Mouse (Mus musculus) embryonic facial prominence, embryonic 15.5 days (tissue): ENCODE data around the gene Rtl1. TPM values are rescaled to one million over a fixed set of nuclear protein-coding genes. Genes with fewer than 3 reads are reported as not detected.

Source experiments
- ATAC-seq: fragments of 200-750 bp; cut with Nextera tagmentation; 2 replicates; pipeline ENCODE4 v1.8.0; 2017; ENCODE audit warnings: low read depth, moderate TSS enrichment; ENCODE audit not compliant: insufficient number of reproducible peaks, low FRiP score, low TSS enrichment
- H3K27ac ChIP-seq: fragments of 300-500 bp; sonication (generic); replicated peaks from 2 replicates; pipeline ENCODE4 v1.5.1; 2015; ENCODE audit warnings: mild to moderate bottlenecking, inconsistent platforms
- H3K27me3 ChIP-seq: fragments of 300-500 bp; sonication (generic); 2 replicates; pipeline ENCODE4 v1.6.1; 2015; ENCODE audit warnings: inconsistent platforms
- H3K36me3 ChIP-seq: fragments of 300-500 bp; sonication (generic); 2 replicates; pipeline ENCODE4 v1.6.1; 2015; ENCODE audit warnings: mild to moderate bottlenecking, inconsistent platforms
- H3K4me1 ChIP-seq: fragments of 300-500 bp; sonication (generic); 2 replicates; pipeline ENCODE4 v1.6.1; 2015; ENCODE audit warnings: inconsistent platforms
- H3K4me2 ChIP-seq: fragments of 300-500 bp; sonication (generic); replicated peaks from 2 replicates; pipeline ENCODE4 v1.6.1; 2015; ENCODE audit warnings: mild to moderate bottlenecking, inconsistent platforms
- H3K4me3 ChIP-seq: fragments of 300-500 bp; sonication (generic); replicated peaks from 2 replicates; pipeline ENCODE4 v1.5.1; 2015; ENCODE audit warnings: mild to moderate bottlenecking, inconsistent platforms
- H3K9ac ChIP-seq: fragments of 300-500 bp; sonication (generic); 2 replicates; pipeline ENCODE4 v1.6.1; 2015; ENCODE audit warnings: inconsistent platforms
- H3K9me3 ChIP-seq: fragments of 300-500 bp; sonication (generic); replicated peaks from 2 replicates; pipeline ENCODE4 v1.6.1; 2016; ENCODE audit warnings: inconsistent platforms
- WGBS: fragments of 180-500 bp; shearing (Covaris S2); methylation state at CpG from one replicate; pipeline ENCODE4 v1.1.7; 2015; 5-methylcytosine and 5-hydroxymethylcytosine counted together
- polyA plus RNA-seq: library from polyadenylated mRNA; unstranded; fragments of >200 nt; fragmentation: Nextera tagmentation; extraction: Ambion mirVana; gene quantifications from 2 replicates; pipeline ENCODE4 v1.2.1, GENCODE M21; 2015

Gene Rtl1
- 3.6 TPM in 2 replicates for polyA plus RNA-seq

DNA sequence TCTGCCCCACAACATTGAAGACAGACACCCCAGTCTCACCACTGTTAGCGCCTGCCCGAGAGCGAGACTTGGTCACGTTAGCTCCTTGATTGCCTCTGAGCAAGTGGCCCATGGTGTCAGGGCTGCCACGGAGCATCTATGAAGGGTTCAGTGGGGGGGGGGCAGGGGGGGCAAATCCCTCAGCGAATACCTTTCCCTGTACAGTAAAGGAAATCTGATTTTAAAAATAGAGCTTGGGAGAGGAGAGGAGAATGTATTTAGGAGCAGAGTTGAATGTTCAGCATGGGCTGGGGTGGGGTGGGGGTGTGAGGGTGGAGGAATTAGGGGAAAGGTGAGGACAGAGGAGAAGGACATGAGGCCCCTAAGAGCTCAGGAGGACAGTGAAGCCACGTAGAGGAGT, at the start of gene Rtl1:
Rtl1 (minus strand) TSS at position 101 of the 400 bp plus-strand sequence.
- Histone ChIP-seq H3K27ac (peak within 1 kb of the TSS; percentile 65; the same call in 1 of the 2 replicates), H3K4me3 (no peak within 1 kb of the TSS), H3K4me1 (peaks cover 24% of the 10 kb centered on the region), H3K9me3 (no peaks in the 10 kb centered on the region), H3K36me3 (peaks cover 23% of the 10 kb centered on the region; the same call in 1 of the 2 replicates), H3K4me2 (no peak within 1 kb of the TSS), H3K9ac (no peak within 1 kb of the TSS), H3K27me3 (no peaks in the 10 kb centered on the region)
- 86% methylated on average over 7 of the region's 7 CpGs for WGBS
- no peak for ATAC-seq

DNA sequence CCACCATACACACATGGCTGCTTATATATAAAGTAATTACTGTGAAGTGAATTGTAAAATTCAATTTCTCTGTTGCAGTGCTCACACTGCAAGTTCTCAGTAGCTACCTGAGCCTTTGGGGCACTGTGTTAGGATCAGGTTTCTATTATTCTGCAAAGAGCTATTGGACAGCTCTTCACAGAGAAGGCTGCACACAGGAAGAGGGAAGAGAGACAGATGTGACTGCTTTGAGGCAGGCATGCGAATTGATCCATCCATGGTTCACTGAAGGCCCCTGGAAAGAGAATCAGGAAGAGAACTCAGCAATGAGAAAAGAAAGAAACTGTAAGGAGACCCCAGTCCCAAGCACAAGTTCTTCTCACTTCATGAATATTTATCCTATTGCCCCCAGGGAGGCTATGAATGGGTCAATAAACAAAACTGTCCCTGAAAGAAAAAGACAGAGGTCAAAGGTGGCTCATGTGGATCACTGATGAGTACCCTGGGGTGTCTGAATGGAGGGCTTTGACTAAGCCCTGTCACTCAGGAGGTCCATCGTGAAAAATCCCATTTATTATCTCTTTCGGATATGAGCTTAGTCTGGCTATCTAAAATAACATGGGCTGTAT, 40.5 kb upstream of the Rtl1 start:
- WGBS, result 47% methylated on average over 3 of the region's 3 CpGs
- H3K9me3 ChIP-seq, result no peaks in the 10 kb centered on the region
- no peak overlapping the region for H3K9ac ChIP-seq
- H3K27ac ChIP-seq, result no peak overlapping the region
- H3K4me1 ChIP-seq, result no peaks in the 10 kb centered on the region
- H3K4me3 ChIP-seq, result no peak overlapping the region
- no peak overlapping the region for H3K4me2 ChIP-seq
- ATAC-seq, result no peak
- 0 out of 2 replicates have a peak, but pooled peaks cover 2% of the 10 kb centered on the region for H3K36me3 ChIP-seq
- H3K27me3 ChIP-seq, result no peaks in the 10 kb centered on the region

DNA sequence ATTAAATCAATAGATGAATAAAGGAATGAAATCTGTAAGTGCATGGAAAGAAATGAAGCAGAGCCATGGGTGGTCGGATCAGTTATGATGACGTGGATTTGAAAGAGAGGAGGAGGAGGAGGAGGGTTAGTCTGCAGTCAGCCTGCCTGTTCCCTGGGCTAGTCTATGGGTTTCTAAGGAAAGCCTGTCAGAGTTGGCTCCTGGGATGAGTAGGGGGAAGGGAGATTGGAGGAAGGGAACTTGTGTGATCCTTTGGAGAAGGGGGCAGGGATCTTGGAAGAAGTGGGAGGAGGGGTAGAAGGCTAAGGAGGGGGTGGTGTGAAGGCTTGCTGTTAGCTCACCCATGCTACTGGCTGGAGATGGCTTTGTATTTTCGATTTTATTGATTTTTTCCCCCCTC, 31.9 kb upstream of the Rtl1 start:
- Histone ChIP-seq H3K4me2 (no peak overlapping the region), H3K9ac (no peak overlapping the region), H3K36me3 (0 out of 2 replicates have a peak, but pooled peaks cover 2% of the 10 kb centered on the region), H3K4me3 (no peak overlapping the region), H3K27me3 (no peaks in the 10 kb centered on the region), H3K9me3 (no peaks in the 10 kb centered on the region), H3K4me1 (no peaks in the 10 kb centered on the region), H3K27ac (no peak overlapping the region)
- WGBS, result 60% methylated on average over 3 of the region's 3 CpGs
- ATAC-seq, result no peak

DNA sequence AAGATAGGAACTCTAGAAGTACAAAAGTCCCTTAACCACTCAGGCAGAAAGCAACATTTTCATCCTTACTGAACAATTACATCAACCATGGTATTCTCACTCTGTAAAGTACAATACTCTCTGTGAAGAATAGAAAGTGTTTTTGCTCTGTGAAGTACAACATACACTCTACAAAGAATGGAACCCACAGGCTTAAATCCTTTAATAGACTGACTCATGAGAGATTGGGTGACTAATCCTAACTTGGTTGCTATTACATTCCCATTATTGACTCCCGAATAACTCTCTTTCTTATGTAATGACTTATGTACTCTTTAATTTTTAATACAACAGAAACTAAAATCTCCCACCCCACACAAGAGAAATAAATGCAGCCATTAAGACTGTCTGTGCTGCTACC, 28.8 kb upstream of the Rtl1 start:
- WGBS, result 77% methylated on average over 1 of the region's 1 CpGs
- no peak for ATAC-seq
- no peak overlapping the region for H3K4me3 ChIP-seq
- peaks cover 7% of the 10 kb centered on the region; the same call in 1 of the 2 replicates for H3K36me3 ChIP-seq
- no peaks in the 10 kb centered on the region for H3K4me1 ChIP-seq
- no peaks in the 10 kb centered on the region for H3K9me3 ChIP-seq
- no peaks in the 10 kb centered on the region for H3K27me3 ChIP-seq
- H3K27ac ChIP-seq, result no peak overlapping the region
- H3K4me2 ChIP-seq, result no peak overlapping the region
- no peak overlapping the region for H3K9ac ChIP-seq

DNA sequence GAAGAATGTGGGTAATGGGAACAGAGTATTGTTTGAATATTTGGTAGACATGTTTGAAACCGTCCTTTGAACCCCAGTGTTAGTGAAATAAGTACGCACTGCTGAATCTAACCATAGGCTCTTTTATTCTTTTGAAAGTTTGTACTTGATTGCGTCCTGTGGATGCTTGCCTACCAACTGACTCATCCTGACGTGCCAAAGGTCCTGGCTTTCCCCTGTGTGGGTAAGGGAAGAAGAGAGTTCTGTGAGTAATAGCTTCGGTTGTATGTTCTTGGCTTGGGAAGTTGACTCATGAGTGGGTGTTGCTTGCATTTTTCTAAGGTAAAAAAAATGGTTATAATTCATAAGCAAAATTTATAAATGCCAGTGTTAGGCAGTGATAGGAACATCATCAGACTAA, 26.8 kb upstream of the Rtl1 start:
- no peak for ATAC-seq
- no peaks in the 10 kb centered on the region for H3K4me1 ChIP-seq
- H3K36me3 ChIP-seq, result peaks cover 7% of the 10 kb centered on the region; the same call in 1 of the 2 replicates
- 79% methylated on average over 5 of the region's 5 CpGs for WGBS
- no peak overlapping the region for H3K9ac ChIP-seq
- H3K9me3 ChIP-seq, result no peaks in the 10 kb centered on the region
- no peak overlapping the region for H3K4me2 ChIP-seq
- H3K27me3 ChIP-seq, result no peaks in the 10 kb centered on the region
- no peak overlapping the region for H3K4me3 ChIP-seq
- H3K27ac ChIP-seq, result no peak overlapping the region

DNA sequence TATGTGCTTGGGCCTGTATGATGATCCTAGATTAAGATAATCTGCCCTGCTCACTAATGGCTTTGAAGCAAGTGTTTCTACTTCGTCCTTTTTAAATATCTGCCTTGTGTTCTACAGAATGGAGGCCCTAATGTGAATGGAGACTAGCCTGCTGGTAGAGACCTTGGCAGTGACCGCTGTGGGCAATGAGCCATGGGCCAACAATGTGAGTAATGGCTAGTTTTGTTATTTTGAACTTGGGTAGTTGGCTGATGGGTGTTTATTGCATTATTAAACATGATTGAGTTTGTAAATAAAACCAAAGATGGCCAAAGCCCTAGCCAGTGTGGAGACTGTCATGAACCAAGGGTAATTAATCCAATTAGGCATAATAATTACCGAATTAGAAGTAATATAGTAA, 20.1 kb upstream of the Rtl1 start:
- no peaks in the 10 kb centered on the region for H3K4me1 ChIP-seq
- WGBS, result 86% methylated on average over 3 of the region's 3 CpGs

DNA sequence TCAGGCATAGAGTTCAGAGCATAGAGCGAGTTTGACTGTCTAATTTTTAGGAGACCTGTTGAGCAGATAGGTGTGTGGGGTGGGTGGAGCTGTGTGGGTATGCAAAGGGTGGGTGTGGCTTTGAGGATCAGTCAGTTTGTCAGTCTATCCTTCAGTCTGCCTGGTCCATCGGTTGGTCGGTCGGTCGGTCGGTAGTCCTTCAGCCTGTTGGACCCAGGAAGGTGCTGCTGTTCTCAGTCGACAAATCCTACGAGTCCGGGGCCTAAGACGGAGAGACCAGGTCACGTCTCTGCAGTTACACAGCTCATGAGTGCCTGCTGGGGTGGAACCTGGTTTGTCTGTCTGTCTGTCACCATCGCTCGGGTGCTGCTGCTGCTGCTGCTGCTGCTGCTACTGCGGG, 17.9 kb upstream of the Rtl1 start:
- no peak overlapping the region for H3K9ac ChIP-seq
- H3K9me3 ChIP-seq, result no peaks in the 10 kb centered on the region
- no peak for ATAC-seq
- H3K36me3 ChIP-seq, result peaks cover 21% of the 10 kb centered on the region; the same call in 1 of the 2 replicates
- H3K4me1 ChIP-seq, result no peaks in the 10 kb centered on the region
- H3K27me3 ChIP-seq, result peaks cover 8% of the 10 kb centered on the region
- H3K4me3 ChIP-seq, result no peak overlapping the region
- no peak overlapping the region for H3K27ac ChIP-seq
- no peak overlapping the region for H3K4me2 ChIP-seq
- 82% methylated on average over 14 of the region's 14 CpGs for WGBS

More for the DNA sequence above, 20.1 kb upstream of the Rtl1 start:
- Histone ChIP-seq H3K27ac (no peak overlapping the region), H3K9me3 (no peaks in the 10 kb centered on the region), H3K4me2 (no peak overlapping the region), H3K36me3 (peaks cover 17% of the 10 kb centered on the region; the same call in 1 of the 2 replicates), H3K9ac (no peak overlapping the region), H3K27me3 (no peaks in the 10 kb centered on the region), H3K4me3 (no peak overlapping the region)
- ATAC-seq, result no peak

DNA sequence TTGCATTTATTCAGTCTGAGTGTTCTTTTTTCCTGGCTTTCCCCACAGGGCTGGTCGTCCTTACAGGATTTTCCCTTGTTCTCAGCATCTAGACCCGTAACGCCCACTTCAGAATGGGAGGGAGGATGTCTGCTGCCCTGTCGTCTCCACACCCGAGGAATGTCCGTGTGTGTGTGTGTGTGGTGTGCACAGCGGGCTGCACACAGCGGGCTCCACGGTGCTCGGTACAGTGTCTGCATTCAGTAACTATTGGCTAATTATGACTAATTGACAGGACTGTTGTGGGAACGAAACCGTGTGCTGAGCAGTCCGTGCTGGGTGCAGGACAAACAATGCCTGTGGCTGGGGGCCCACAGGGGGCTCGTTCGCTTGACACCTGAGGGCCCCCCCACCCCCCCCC, 17.0 kb upstream of the Rtl1 start:
- no peak overlapping the region; the same call in 1 of the 2 replicates for H3K4me2 ChIP-seq
- no peak overlapping the region for H3K4me3 ChIP-seq
- peaks cover 14% of the 10 kb centered on the region for H3K27me3 ChIP-seq
- no peak overlapping the region for H3K27ac ChIP-seq
- H3K36me3 ChIP-seq, result peaks cover 26% of the 10 kb centered on the region; the same call in 1 of the 2 replicates
- no peaks in the 10 kb centered on the region for H3K4me1 ChIP-seq
- WGBS, result 36% methylated on average over 15 of the region's 15 CpGs
- no peaks in the 10 kb centered on the region for H3K9me3 ChIP-seq
- ATAC-seq, result no peak
- no peak overlapping the region for H3K9ac ChIP-seq

DNA sequence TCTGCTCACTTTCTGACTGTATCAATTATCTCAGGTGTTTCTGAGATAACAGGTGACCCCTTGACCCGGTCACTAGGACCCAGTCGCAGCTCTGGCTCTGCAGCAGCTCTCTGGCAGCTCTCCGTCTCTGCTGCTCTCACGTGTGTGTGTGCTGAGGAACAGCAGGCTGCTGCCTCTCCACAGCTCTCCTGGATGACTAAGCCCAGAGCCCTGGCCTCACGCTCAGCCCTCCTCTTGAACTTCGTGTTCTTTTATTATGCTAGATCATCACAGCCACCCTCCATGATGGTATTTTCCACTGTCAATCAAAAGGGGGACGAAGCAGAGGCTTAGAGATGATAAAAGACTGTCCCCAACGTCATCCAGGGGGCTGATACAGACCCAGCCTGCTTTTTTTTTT, 15.2 kb upstream of the Rtl1 start:
- Histone ChIP-seq H3K4me3 (no peak overlapping the region), H3K27me3 (peaks cover 17% of the 10 kb centered on the region), H3K9ac (no peak overlapping the region), H3K9me3 (no peaks in the 10 kb centered on the region), H3K4me2 (no peak overlapping the region), H3K36me3 (peaks cover 35% of the 10 kb centered on the region), H3K4me1 (no peaks in the 10 kb centered on the region), H3K27ac (no peak overlapping the region)
- WGBS, result 58% methylated on average over 8 of the region's 8 CpGs
- ATAC-seq, result no peak

DNA sequence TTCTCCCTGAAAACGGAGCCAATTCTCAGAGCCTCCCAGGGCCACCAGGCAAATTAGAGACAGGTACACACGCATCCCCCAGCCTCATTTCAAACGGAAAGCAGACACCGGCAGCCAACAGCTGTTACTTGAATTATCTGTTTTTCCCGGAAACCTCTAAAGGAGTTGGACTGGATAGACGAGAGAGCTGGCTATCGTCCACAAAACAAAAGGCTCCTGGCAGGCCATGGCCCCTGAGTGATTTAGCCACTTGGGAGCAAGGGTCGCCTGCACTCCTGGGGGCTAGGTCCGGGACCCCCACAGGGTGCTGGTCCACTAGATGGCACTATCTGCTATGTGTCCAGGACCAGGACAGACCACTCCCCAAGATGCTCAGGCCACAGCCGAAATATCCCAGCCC, 14.3 kb upstream of the Rtl1 start:
- no peak overlapping the region for H3K9ac ChIP-seq
- H3K4me1 ChIP-seq, result no peaks in the 10 kb centered on the region
- peaks cover 44% of the 10 kb centered on the region for H3K36me3 ChIP-seq
- 0 out of 2 replicates have a peak overlapping the region, but pooled peaks have one; percentile 1 for H3K4me3 ChIP-seq
- 33% methylated on average over 10 of the region's 10 CpGs for WGBS
- H3K9me3 ChIP-seq, result no peaks in the 10 kb centered on the region
- no peak for ATAC-seq
- no peak overlapping the region for H3K27ac ChIP-seq
- no peak overlapping the region for H3K4me2 ChIP-seq
- H3K27me3 ChIP-seq, result peaks cover 17% of the 10 kb centered on the region

DNA sequence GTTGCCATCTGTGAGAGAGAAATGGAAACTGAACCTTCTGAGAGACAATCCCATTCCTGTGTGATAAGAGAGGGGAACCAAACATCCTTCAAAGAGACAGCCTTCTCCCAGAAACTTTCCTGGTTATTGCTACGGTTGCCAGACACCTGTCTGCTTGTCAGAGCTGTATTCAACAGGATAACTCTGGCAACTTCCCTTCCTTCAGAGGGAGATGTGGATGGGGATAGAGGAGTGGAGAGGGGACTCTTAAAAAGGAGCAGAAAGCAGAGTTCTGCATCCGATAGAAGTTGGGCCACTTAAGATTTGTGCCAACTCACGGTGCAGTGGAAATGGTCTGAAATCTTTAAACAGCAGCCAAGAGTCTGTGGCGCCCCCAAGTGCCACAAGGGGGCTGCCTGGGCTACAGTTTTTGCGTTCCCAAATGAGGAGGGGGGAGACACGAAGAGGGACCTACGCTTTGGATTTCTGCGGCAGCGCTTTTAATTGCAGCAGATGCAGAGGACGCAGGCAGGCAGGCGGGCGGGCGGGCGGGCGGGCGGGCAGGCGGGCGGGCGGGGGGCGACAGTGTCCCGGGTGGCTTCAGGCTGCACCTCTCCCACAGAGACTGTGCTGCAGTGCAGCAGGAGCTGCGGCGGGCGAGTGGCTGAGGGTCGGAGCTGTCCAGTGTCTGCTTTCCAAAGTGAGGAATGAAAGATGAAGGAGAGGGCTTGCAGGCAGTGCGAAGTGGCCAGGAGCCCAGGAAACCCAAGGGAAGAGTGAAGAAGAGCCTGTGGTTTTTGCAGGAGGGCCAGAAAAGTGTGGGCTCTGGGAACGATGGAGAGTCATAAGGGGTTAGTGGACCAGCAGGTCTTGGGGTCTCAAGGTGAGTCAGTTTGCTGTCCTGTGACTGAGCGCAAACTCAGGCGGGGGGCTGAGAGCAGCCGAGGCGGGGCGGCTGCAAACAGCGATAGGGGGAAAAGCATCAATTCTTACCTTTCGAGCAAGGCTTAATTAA, 12.6 kb upstream of the Rtl1 start:
- Histone ChIP-seq H3K27ac (no peak overlapping the region; the same call in 1 of the 2 replicates), H3K36me3 (peaks cover 49% of the 10 kb centered on the region), H3K4me1 (no peaks in the 10 kb centered on the region), H3K9ac (no peak overlapping the region), H3K27me3 (peaks cover 17% of the 10 kb centered on the region), H3K4me2 (peak overlapping the region; percentile 25), H3K9me3 (no peaks in the 10 kb centered on the region), H3K4me3 (peak overlapping the region; percentile 19; the same call in 1 of the 2 replicates)
- 41% methylated on average over 34 of the region's 34 CpGs for WGBS
- no peak for ATAC-seq
